Mouse (Mus musculus): ENCODE measurements at regions not wholly inside any gene's neighbourhood (a gene's known extent, or its start where the extent isn't known, plus 50 kb on each side); places are given as distances from the start of the nearest gene placed in this dataset.

- no peak for TF ChIP-seq CTCF (IDR thresholded peaks at IDR 0.05; ENCODE audit: borderline replicate concordance, extremely low read depth, insufficient read depth, insufficient read length)
- TF ChIP-seq POLR2A (IDR thresholded peaks at IDR 0.05; ENCODE audit: borderline replicate concordance, extremely low read depth, insufficient read depth, insufficient read length, poor library complexity, severe bottlenecking), result no peak
These were observed 374.6 kb downstream of the Gm49356 start for GRCm38 (mm10) chr15:59263433-59264328.

Data from brain, embryonic 14.5 days (tissue).